ENCODE assay signal across 24 mouse cellular contexts in the genomic region with DNA sequence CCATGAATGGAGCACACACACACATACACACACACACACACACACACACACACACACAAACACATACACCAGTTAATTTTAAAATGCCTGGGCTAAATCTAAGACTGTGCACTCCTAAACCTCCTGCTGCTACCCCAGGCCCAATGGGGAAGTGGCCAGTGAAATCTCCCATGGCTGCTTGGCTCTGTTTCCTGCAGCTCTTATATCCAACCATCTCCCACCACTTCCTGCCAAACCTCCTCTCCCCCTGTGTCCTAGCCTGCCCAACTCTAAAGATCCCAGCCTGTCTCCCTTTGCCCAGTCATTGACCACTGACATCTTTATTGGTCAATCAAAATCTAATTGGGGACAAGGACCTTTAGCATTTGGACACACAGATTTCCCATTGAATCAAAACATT.
DNase-seq lines count a peak whose midpoint lies in the region; ATAC-seq lines count a peak whose summit lies in the region.
"Had no signal": no experiment of that assay in that cellular context is flagged by ENCODE, and none has a peak within 500 bp of the region (broad histone marks: within the 10 kb centered on the region; RNA-seq: fewer than 3 reads in every experiment).

No protein-coding gene starts in this region.

- no peak overlapping the region for H3K4me2 ChIP-seq in kidney, embryonic 16.5 days (replicated peaks; ENCODE audit: low read depth, low read length)
- H3K4me2 ChIP-seq: embryonic facial prominence, embryonic 12.5 days; forebrain, embryonic 13.5 days; forebrain, embryonic 15.5 days had no signal

- no peak overlapping the region for H3K4me3 ChIP-seq in kidney, embryonic 16.5 days (ENCODE audit: low read length)
- H3K4me3 ChIP-seq: embryonic facial prominence, embryonic 10.5 days; embryonic facial prominence, embryonic 12.5 days; forebrain, embryonic 13.5 days; forebrain, embryonic 15.5 days had no signal

- H3K4me1 ChIP-seq in kidney, embryonic 16.5 days (ENCODE audit: insufficient read depth, low read length) = peaks cover 14% of the 10 kb centered on the region

- DNase-seq in yolk sac, embryonic 10.5 days (ENCODE audit: low spot score) = no peak
- no peak for DNase-seq in cerebellum, adult 9-11 months
- DNase-seq: adrenal gland, adult 8-10 months; adrenal gland, postnatal 14 days; adrenal gland, postnatal 36 days; B cell, adult 2 months; cerebellum, adult 11-12 months; cerebellum, adult 2 months; cerebellum, adult 9-10 months; cerebellum, postnatal 14 days; cerebellum, postnatal 36 days; forebrain, postnatal 0 days had no signal

- H3K36me3 ChIP-seq in kidney, embryonic 16.5 days (ENCODE audit: insufficient read depth, low read length) = no peaks in the 10 kb centered on the region
- H3K36me3 ChIP-seq: embryonic facial prominence, embryonic 10.5 days; embryonic facial prominence, embryonic 12.5 days; forebrain, embryonic 15.5 days; G1E had no signal

- H3K9ac ChIP-seq in kidney, embryonic 16.5 days (replicated peaks; ENCODE audit: low read length) = no peak overlapping the region
- H3K9ac ChIP-seq: embryonic facial prominence, embryonic 12.5 days; forebrain, embryonic 13.5 days; forebrain, embryonic 15.5 days; forebrain, postnatal 0 days had no signal

- H3K9me3 ChIP-seq in kidney, embryonic 16.5 days (ENCODE audit: low read length) = no peaks in the 10 kb centered on the region
- H3K9me3 ChIP-seq: embryonic facial prominence, embryonic 10.5 days; embryonic facial prominence, embryonic 12.5 days; forebrain, embryonic 13.5 days; forebrain, embryonic 15.5 days; G1E had no signal

- no peaks in the 10 kb centered on the region for H3K27me3 ChIP-seq in kidney, embryonic 16.5 days (ENCODE audit: insufficient read depth, low read length)
- H3K27me3 ChIP-seq: CH12.LX; embryonic facial prominence, embryonic 12.5 days; forebrain, embryonic 13.5 days; forebrain, embryonic 15.5 days; Patski had no signal

- peak; percentile 81 for ATAC-seq in common myeloid progenitor, adult 5-6 weeks (replicated peaks; ENCODE audit: low read depth, poor library complexity, severe bottlenecking)
- ATAC-seq in megakaryocyte, adult 5-6 weeks (ENCODE audit: poor library complexity, severe bottlenecking) = peak; percentile 33; the same call in 1 of the 2 replicates
- ATAC-seq in kidney, embryonic 16.5 days (ENCODE audit: low FRiP score, low TSS enrichment) = no peak
- ATAC-seq: activated CD4-positive, CD25-positive, alpha-beta regulatory T cell, adult 4 months; CD4-positive, CD25-positive, alpha-beta regulatory T cell, adult 4 months; forebrain, embryonic 13.5 days; forebrain, embryonic 15.5 days; forebrain, postnatal 0 days; Patski had no signal

- no peak overlapping the region for H3K27ac ChIP-seq in kidney, embryonic 16.5 days (ENCODE audit: low read length)
- H3K27ac ChIP-seq: embryonic facial prominence, embryonic 10.5 days; embryonic facial prominence, embryonic 12.5 days; forebrain, embryonic 13.5 days; forebrain, embryonic 15.5 days had no signal
